14 mouse cellular contexts compared by ENCODE assay signal in the genomic region with DNA sequence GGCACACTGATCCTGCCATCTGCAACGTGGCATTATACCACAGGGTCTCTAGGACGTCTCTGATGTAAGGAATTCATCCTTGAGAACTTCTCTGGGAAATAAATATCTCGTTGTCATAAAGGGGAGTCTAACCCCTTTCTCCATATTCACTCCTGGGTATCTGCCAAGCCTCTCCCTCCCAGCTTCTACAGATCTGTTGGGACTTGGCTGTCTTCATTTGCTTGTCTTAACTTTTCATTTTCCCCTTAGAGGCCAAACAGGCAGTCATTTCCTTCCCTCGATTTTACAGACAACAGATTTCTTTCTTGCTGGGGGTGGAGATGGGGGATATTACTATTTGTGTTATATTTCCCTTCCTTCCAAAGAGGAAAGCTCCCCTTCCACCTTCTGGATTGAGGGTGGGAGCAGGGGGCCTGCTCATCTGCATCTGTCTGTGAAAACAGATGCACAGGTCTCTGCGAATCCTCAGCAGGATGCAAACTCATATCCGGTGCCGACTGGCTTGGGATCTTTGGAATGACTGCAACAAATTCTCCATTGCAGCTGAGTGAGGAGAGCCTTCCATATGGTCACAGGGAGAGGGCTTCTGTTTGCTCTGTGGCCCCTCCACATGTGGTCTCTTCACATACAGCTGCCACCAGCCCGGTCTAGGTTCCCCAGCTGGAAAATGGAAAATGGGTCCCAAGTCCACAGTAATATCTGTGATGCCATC.
DNase-seq lines count a peak whose midpoint lies in the region; ATAC-seq and TF ChIP-seq lines count a peak whose summit lies in the region.
"Had no signal": no experiment of that assay in that cellular context is flagged by ENCODE, and none has a peak within 500 bp of the region (broad histone marks: within the 10 kb centered on the region; RNA-seq: fewer than 3 reads in every experiment).

No protein-coding gene starts in this region.

- TF ChIP-seq POLR2A in kidney, adult 2 months (IDR thresholded peaks at IDR 0.05; ENCODE audit: low read depth, low read length): no peak

- H3K36me3 ChIP-seq in forebrain, postnatal 0 days (ENCODE audit: insufficient read depth): peaks cover 19% of the 10 kb centered on the region
- peaks cover 77% of the 10 kb centered on the region for H3K36me3 ChIP-seq in forebrain, embryonic 12.5 days (replicated peaks)
- peaks cover 62% of the 10 kb centered on the region for H3K36me3 ChIP-seq in kidney, embryonic 15.5 days
- H3K36me3 ChIP-seq in kidney, adult 2 months (ENCODE audit: control insufficient read depth, insufficient read depth, low read length): no peaks in the 10 kb centered on the region
- peaks cover 12% of the 10 kb centered on the region; the same call in 1 of the 2 replicates for H3K36me3 ChIP-seq in midbrain, embryonic 15.5 days (replicated peaks)
- peaks cover 92% of the 10 kb centered on the region for H3K36me3 ChIP-seq in midbrain, embryonic 10.5 days
- H3K36me3 ChIP-seq in stomach, embryonic 15.5 days: peaks cover 7% of the 10 kb centered on the region; the same call in 1 of the 2 replicates

- H3K4me3 ChIP-seq in forebrain, postnatal 0 days (ENCODE audit: low read depth, low read length): no peak overlapping the region
- H3K4me3 ChIP-seq in forebrain, embryonic 12.5 days (replicated peaks): no peak overlapping the region
- H3K4me3 ChIP-seq in kidney, embryonic 15.5 days (replicated peaks): no peak overlapping the region
- H3K4me3 ChIP-seq in kidney, adult 2 months (ENCODE audit: insufficient read depth, low read depth, low read length): no peak overlapping the region
- no peak overlapping the region for H3K4me3 ChIP-seq in midbrain, embryonic 15.5 days
- H3K4me3 ChIP-seq in midbrain, embryonic 10.5 days: no peak overlapping the region
- H3K4me3 ChIP-seq in stomach, embryonic 15.5 days (replicated peaks): no peak overlapping the region
- H3K4me3 ChIP-seq: neural tube, embryonic 12.5 days had no signal

- no peak overlapping the region for H3K4me2 ChIP-seq in forebrain, postnatal 0 days (ENCODE audit: low read depth)
- H3K4me2 ChIP-seq in forebrain, embryonic 12.5 days: no peak overlapping the region
- H3K4me2 ChIP-seq in kidney, embryonic 15.5 days: no peak overlapping the region
- H3K4me2 ChIP-seq in midbrain, embryonic 15.5 days: no peak overlapping the region
- no peak overlapping the region for H3K4me2 ChIP-seq in stomach, embryonic 15.5 days
- H3K4me2 ChIP-seq: neural tube, embryonic 12.5 days had no signal

- no peaks in the 10 kb centered on the region for H3K9me3 ChIP-seq in forebrain, postnatal 0 days (ENCODE audit: low read length)
- H3K9me3 ChIP-seq in forebrain, embryonic 12.5 days: no peaks in the 10 kb centered on the region
- no peaks in the 10 kb centered on the region for H3K9me3 ChIP-seq in kidney, embryonic 15.5 days (replicated peaks)
- no peaks in the 10 kb centered on the region for H3K9me3 ChIP-seq in midbrain, embryonic 15.5 days
- no peaks in the 10 kb centered on the region for H3K9me3 ChIP-seq in midbrain, embryonic 10.5 days (replicated peaks)
- no peaks in the 10 kb centered on the region for H3K9me3 ChIP-seq in stomach, embryonic 15.5 days
- H3K9me3 ChIP-seq: neural tube, embryonic 12.5 days had no signal

- no peaks in the 10 kb centered on the region for H3K4me1 ChIP-seq in forebrain, postnatal 0 days (ENCODE audit: insufficient read depth)
- no peaks in the 10 kb centered on the region for H3K4me1 ChIP-seq in forebrain, embryonic 12.5 days
- peaks cover 79% of the 10 kb centered on the region for H3K4me1 ChIP-seq in kidney, embryonic 15.5 days
- H3K4me1 ChIP-seq in kidney, adult 2 months (ENCODE audit: control insufficient read depth, insufficient read depth, low read length): no peaks in the 10 kb centered on the region; the same call in 1 of the 2 replicates
- H3K4me1 ChIP-seq in midbrain, embryonic 15.5 days: 0 out of 2 replicates have a peak, but pooled peaks cover 3% of the 10 kb centered on the region
- H3K4me1 ChIP-seq in midbrain, embryonic 10.5 days: peaks cover 6% of the 10 kb centered on the region; the same call in 1 of the 2 replicates
- H3K4me1 ChIP-seq in stomach, embryonic 15.5 days: peaks cover 3% of the 10 kb centered on the region; the same call in 1 of the 2 replicates
- H3K4me1 ChIP-seq: neural tube, embryonic 12.5 days had no signal

- 68% methylated on average over 8 of the region's 8 CpGs for WGBS in forebrain, postnatal 0 days
- WGBS in forebrain, embryonic 12.5 days: 93% methylated on average over 8 of the region's 8 CpGs
- 67% methylated on average over 8 of the region's 8 CpGs for whole genome bisulfite sequencing in kidney, embryonic 15.5 days
- 67% methylated on average over 8 of the region's 8 CpGs for whole genome bisulfite sequencing in kidney, adult 2 months
- 78% methylated on average over 8 of the region's 8 CpGs for WGBS in midbrain, embryonic 15.5 days
- WGBS in midbrain, embryonic 10.5 days: 88% methylated on average over 8 of the region's 8 CpGs
- 49% methylated on average over 8 of the region's 8 CpGs for WGBS in stomach, embryonic 15.5 days

- no peak for TF ChIP-seq CTCF in forebrain, postnatal 0 days (IDR thresholded peaks at IDR 0.05; ENCODE audit: low read depth)
- no peak for TF ChIP-seq CTCF in kidney, adult 2 months (conservative IDR thresholded peaks at IDR 0.05; ENCODE audit: insufficient read depth, insufficient read length, low read depth, low read length)

- DNase-seq in forebrain, postnatal 0 days: no peak
- DNase-seq in kidney, adult 2 months: no peak
- no peak for DNase-seq in midbrain, embryonic 10.5 days (ENCODE audit: low spot score)
- DNase-seq in urinary bladder, adult 18-20 months (ENCODE audit: low spot score in 2 of 2): no peak
- DNase-seq: adrenal gland, adult 8-10 months; embryo, embryonic 11 days; kidney, adult 11 months; layer of hippocampus, postnatal 36 days had no signal

- H3K27me3 ChIP-seq in forebrain, postnatal 0 days (ENCODE audit: insufficient read depth, low read length): no peaks in the 10 kb centered on the region
- no peaks in the 10 kb centered on the region for H3K27me3 ChIP-seq in forebrain, embryonic 12.5 days
- H3K27me3 ChIP-seq in kidney, embryonic 15.5 days: no peaks in the 10 kb centered on the region
- H3K27me3 ChIP-seq in kidney, adult 2 months (replicated peaks; ENCODE audit: control insufficient read depth, insufficient read depth, low read length): no peaks in the 10 kb centered on the region
- no peaks in the 10 kb centered on the region for H3K27me3 ChIP-seq in midbrain, embryonic 15.5 days (replicated peaks)
- no peaks in the 10 kb centered on the region for H3K27me3 ChIP-seq in midbrain, embryonic 10.5 days (ENCODE audit: low read depth, poor library complexity, severe bottlenecking)
- H3K27me3 ChIP-seq in stomach, embryonic 15.5 days (replicated peaks): no peaks in the 10 kb centered on the region
- H3K27me3 ChIP-seq: neural tube, embryonic 12.5 days had no signal

- ATAC-seq in forebrain, postnatal 0 days: no peak
- no peak for ATAC-seq in forebrain, embryonic 12.5 days (ENCODE audit: low FRiP score)
- no peak for ATAC-seq in kidney, embryonic 15.5 days (replicated peaks; ENCODE audit: low FRiP score)
- no peak for ATAC-seq in midbrain, embryonic 15.5 days (replicated peaks)
- ATAC-seq in stomach, embryonic 15.5 days (ENCODE audit: insufficient read depth, low FRiP score, low read depth): peak; percentile 33; the same call in 1 of the 2 replicates

- H3K27ac ChIP-seq in forebrain, postnatal 0 days (ENCODE audit: low read depth, low read length): 0 out of 2 replicates have a peak overlapping the region, but pooled peaks have one; percentile 45
- no peak overlapping the region for H3K27ac ChIP-seq in forebrain, embryonic 12.5 days
- H3K27ac ChIP-seq in kidney, embryonic 15.5 days: peak overlapping the region; percentile 33
- no peak overlapping the region for H3K27ac ChIP-seq in kidney, adult 2 months (ENCODE audit: insufficient read depth, low read depth, low read length)
- H3K27ac ChIP-seq in midbrain, embryonic 15.5 days: 0 out of 2 replicates have a peak overlapping the region, but pooled peaks have one; percentile 8
- H3K27ac ChIP-seq in midbrain, embryonic 10.5 days (replicated peaks): no peak overlapping the region
- H3K27ac ChIP-seq in stomach, embryonic 15.5 days: peak overlapping the region; percentile 72
- H3K27ac ChIP-seq: macrophage; neural tube, embryonic 12.5 days had no signal

- no peak overlapping the region for H3K9ac ChIP-seq in forebrain, postnatal 0 days
- H3K9ac ChIP-seq in forebrain, embryonic 12.5 days: no peak overlapping the region
- no peak overlapping the region for H3K9ac ChIP-seq in kidney, embryonic 15.5 days
- H3K9ac ChIP-seq in midbrain, embryonic 15.5 days: no peak overlapping the region
- H3K9ac ChIP-seq in stomach, embryonic 15.5 days: no peak overlapping the region
- H3K9ac ChIP-seq: neural tube, embryonic 12.5 days had no signal

Comparison
In these comparisons a context has a peak if more than half of its experiments do, and no peak if none do; other contexts are left out.
1. H3K27ac ChIP-seq: peak in forebrain, postnatal 0 days (single experiment), kidney, embryonic 15.5 days (single experiment), midbrain, embryonic 15.5 days (single experiment) and stomach, embryonic 15.5 days (single experiment); none in forebrain, embryonic 12.5 days (single experiment), kidney, adult 2 months (single experiment) and midbrain, embryonic 10.5 days (single experiment).